Mouse (Mus musculus) CD4-positive helper T cell, adult 2 months (primary cell): Measurements from ENCODE around the gene Klhl3.

Experiments used
- DNase-seq: peaks from one replicate; pipeline ENCODE4 v3.0.0-alpha.2; 2012; ENCODE audit warnings: low read depth, missing footprints, low spot score

The Klhl3 gene

GRCm38 (mm10) chr13:58066496-58067389 lies 46.6 kb downstream of the Klhl3 start:
- DNase-seq: peak; percentile 47

GRCm38 (mm10) chr13:58066081-58066495 lies 47.3 kb downstream of the Klhl3 start:
- DNase-seq: no peak

GRCm38 (mm10) chr13:58065316-58065715 lies 48.1 kb downstream of the Klhl3 start:
- no peak for DNase-seq

- DNase-seq: no peak
Observed at GRCm38 (mm10) chr13:58057953-58058870, 55.2 kb downstream of the Klhl3 start.

GRCm38 (mm10) chr13:58056618-58057017 lies 56.8 kb downstream of the Klhl3 start:
- DNase-seq: no peak

- no peak for DNase-seq
Observed at GRCm38 (mm10) chr13:58053628-58054027, 59.8 kb downstream of the Klhl3 start.

GRCm38 (mm10) chr13:58051654-58052053 lies 61.7 kb downstream of the Klhl3 start:
- DNase-seq: no peak

- DNase-seq: no peak
Observed at GRCm38 (mm10) chr13:58051251-58051650, 62.1 kb downstream of the Klhl3 start.

- DNase-seq: no peak
Observed at GRCm38 (mm10) chr13:58049121-58049520, 64.3 kb downstream of the Klhl3 start.

- no peak for DNase-seq
Observed at GRCm38 (mm10) chr13:58048076-58048475, 65.3 kb downstream of the Klhl3 start.

- no peak for DNase-seq
Observed at GRCm38 (mm10) chr13:58046178-58046577, 67.2 kb downstream of the Klhl3 start.

- DNase-seq: no peak
Observed at GRCm38 (mm10) chr13:58045278-58045677, 68.1 kb downstream of the Klhl3 start.

GRCm38 (mm10) chr13:58043278-58043677 lies 70.1 kb downstream of the Klhl3 start:
- DNase-seq: no peak

- DNase-seq: no peak
Observed at GRCm38 (mm10) chr13:58040112-58040511, 73.3 kb downstream of the Klhl3 start.

GRCm38 (mm10) chr13:58037506-58037905 lies 75.9 kb downstream of the Klhl3 start:
- DNase-seq: no peak

GRCm38 (mm10) chr13:58035470-58036156 lies 77.8 kb downstream of the Klhl3 start:
- no peak for DNase-seq

GRCm38 (mm10) chr13:58034985-58035384 lies 78.4 kb downstream of the Klhl3 start:
- no peak for DNase-seq

GRCm38 (mm10) chr13:58034507-58034906 lies 78.9 kb downstream of the Klhl3 start:
- DNase-seq: no peak

- DNase-seq: peak; percentile 54
Observed at GRCm38 (mm10) chr13:58031755-58032154, 81.6 kb downstream of the Klhl3 start.

GRCm38 (mm10) chr13:58027115-58027514 lies 86.3 kb downstream of the Klhl3 start:
- DNase-seq: no peak

- DNase-seq: no peak
Observed at GRCm38 (mm10) chr13:58025701-58026414, 87.5 kb downstream of the Klhl3 start.
